ENCODE assay signal across 7 mouse cellular contexts in the genomic region with DNA sequence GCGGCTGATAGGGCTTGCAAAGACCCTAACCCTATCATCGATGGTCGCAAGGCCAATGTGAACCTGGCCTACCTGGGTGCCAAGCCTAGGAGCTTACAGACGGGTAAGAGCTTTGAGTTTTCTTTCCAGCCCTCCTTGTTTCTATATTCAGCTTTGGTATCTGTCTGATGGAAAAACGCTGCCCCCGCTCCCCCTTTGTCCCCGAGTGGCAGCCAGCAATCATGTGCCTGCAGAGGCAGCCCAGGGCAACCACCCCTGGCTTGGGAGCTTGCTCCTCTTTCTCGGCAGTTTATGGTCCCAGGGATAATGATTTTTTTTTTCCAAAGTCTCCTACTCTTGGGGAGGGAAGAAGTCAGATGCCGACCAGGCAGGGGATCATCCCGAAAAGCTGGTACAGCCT. TPM values are rescaled to one million over a fixed set of nuclear protein-coding genes. Genes with fewer than 3 reads are reported as not detected.
DNase-seq lines count a peak whose midpoint lies in the region; ATAC-seq and TF ChIP-seq lines count a peak whose summit lies in the region.

No protein-coding gene starts in this region.

- H3K27me3 ChIP-seq in C2C12 (ENCODE audit: control insufficient read depth, insufficient read depth, insufficient read length) = no peaks in the 10 kb centered on the region
- peaks cover 6% of the 10 kb centered on the region for H3K27me3 ChIP-seq in CH12.LX (replicated peaks)
- H3K27me3 ChIP-seq in heart, embryonic 11.5 days (ENCODE audit: control insufficient read depth, insufficient read depth, low read length) = 0 out of 2 replicates have a peak, but pooled peaks cover 3% of the 10 kb centered on the region
- no peaks in the 10 kb centered on the region; the same call in 1 of the 2 replicates for H3K27me3 ChIP-seq in liver, embryonic 11.5 days (replicated peaks; ENCODE audit: control insufficient read depth, insufficient read depth, low read length)

- DNase-seq in CH12.LX (ENCODE audit: extremely low read depth) = no peak
- no peak for DNase-seq in liver, embryonic 11.5 days (ENCODE audit: low spot score)
- no peak for DNase-seq in retina, embryonic 14.5 days (ENCODE audit: low spot score)
- DNase-seq in ovary, postnatal 10 days (ENCODE audit: low spot score) = no peak
- no peak for DNase-seq in cerebellum, adult 11-12 months

- no peak for ATAC-seq in heart, embryonic 11.5 days (replicated peaks; ENCODE audit: insufficient number of reproducible peaks, low FRiP score, low TSS enrichment)
- no peak for ATAC-seq in liver, embryonic 11.5 days (replicated peaks; ENCODE audit: low FRiP score)

- TF ChIP-seq CTCF in C2C12 (IDR thresholded peaks at IDR 0.05; ENCODE audit: control insufficient read depth, insufficient read depth, insufficient read length) = no peak
- no peak for TF ChIP-seq CTCF in CH12.LX (conservative IDR thresholded peaks at IDR 0.05 in 1 of 2, IDR thresholded peaks at IDR 0.05 in 1 of 2; ENCODE audit: low read depth in 2 of 2, low read length in 2 of 2)

- peaks cover 12% of the 10 kb centered on the region for H3K36me3 ChIP-seq in C2C12 (ENCODE audit: control insufficient read depth, insufficient read depth)
- peaks cover 19 to 49% of the 10 kb centered on the region in 2 experiments for H3K36me3 ChIP-seq in CH12.LX (replicated peaks in 1 of 2; ENCODE audit: control insufficient read depth in 1 of 2, insufficient read depth in 1 of 2, low read length in 1 of 2)
- H3K36me3 ChIP-seq in heart, embryonic 11.5 days (ENCODE audit: control insufficient read depth, insufficient read depth, low read length) = 0 out of 2 replicates have a peak, but pooled peaks cover 4% of the 10 kb centered on the region
- peaks cover 45% of the 10 kb centered on the region for H3K36me3 ChIP-seq in liver, embryonic 11.5 days (ENCODE audit: control insufficient read depth, insufficient read depth, low read length)

- peaks cover 5% of the 10 kb centered on the region for H3K79me3 ChIP-seq in C2C12 (ENCODE audit: low read depth)

- dilution Hi-C loops in CH12.LX (cut with MboI; ENCODE audit: extremely low pct_ligation_motif_present, extremely low pct_unique_long_range_greater_than_20kb, low sequenced_read_pairs) = no loop called here

- H3K27ac ChIP-seq in CH12.LX (ENCODE audit: insufficient read depth, low read depth) = no peak overlapping the region
- H3K27ac ChIP-seq in heart, embryonic 11.5 days (ENCODE audit: low read depth, low read length) = peak overlapping the region; percentile 79
- peak overlapping the region; percentile 75 for H3K27ac ChIP-seq in liver, embryonic 11.5 days (ENCODE audit: low read depth, low read length)

- peak overlapping the region; percentile 62 for H3K9ac ChIP-seq in CH12.LX (ENCODE audit: insufficient read depth, low read depth)
- peak overlapping the region; percentile 88 for H3K9ac ChIP-seq in heart, embryonic 11.5 days (ENCODE audit: low read depth, low read length)
- H3K9ac ChIP-seq in liver, embryonic 11.5 days (ENCODE audit: low read depth, low read length) = peak overlapping the region; percentile 92

- H3K4me1 ChIP-seq in CH12.LX (ENCODE audit: control insufficient read depth in 1 of 2, insufficient read depth in 2 of 2) = peaks cover 64 to 84% of the 10 kb centered on the region in 2 experiments
- peaks cover 73% of the 10 kb centered on the region for H3K4me1 ChIP-seq in heart, embryonic 11.5 days (ENCODE audit: control insufficient read depth, insufficient read depth, low read length)
- H3K4me1 ChIP-seq in liver, embryonic 11.5 days (replicated peaks; ENCODE audit: control insufficient read depth, insufficient read depth, low read length) = peaks cover 75% of the 10 kb centered on the region

- peak overlapping the region; percentile 60 for H3ac ChIP-seq in C2C12 (ENCODE audit: control insufficient read depth, insufficient read length, low read depth)

- TF ChIP-seq POLR2A in CH12.LX (IDR thresholded peaks at IDR 0.05; ENCODE audit: low read depth, low read length) = no peak

- H3K79me2 ChIP-seq in C2C12 (ENCODE audit: control insufficient read depth, insufficient read depth) (peaks cover 42% of the 10 kb centered on the region), CH12.LX (replicated peaks; ENCODE audit: control insufficient read depth, extremely low read depth, insufficient read depth, poor library complexity, severe bottlenecking) (peaks cover 21% of the 10 kb centered on the region)

- no peak for TF ChIP-seq RAD21 in CH12.LX (IDR thresholded peaks at IDR 0.05; ENCODE audit: low read depth, low read length)

- peak overlapping the region; percentile 70 for H3K4me2 ChIP-seq in CH12.LX (ENCODE audit: insufficient read depth, low read depth, poor library complexity, severe bottlenecking)
- H3K4me2 ChIP-seq in heart, embryonic 11.5 days = peak overlapping the region; percentile 85
- H3K4me2 ChIP-seq in liver, embryonic 11.5 days = peak overlapping the region; percentile 93

- no peaks in the 10 kb centered on the region for H3K9me3 ChIP-seq in CH12.LX (replicated peaks; ENCODE audit: low read length)
- H3K9me3 ChIP-seq in heart, embryonic 11.5 days (replicated peaks; ENCODE audit: control insufficient read depth, low read length) = no peaks in the 10 kb centered on the region
- no peaks in the 10 kb centered on the region for H3K9me3 ChIP-seq in liver, embryonic 11.5 days (ENCODE audit: control insufficient read depth, low read length)

- in situ Hi-C loops in CH12.LX (cut with MboI; ENCODE audit: low pct_ligation_motif_present, low pct_unique_long_range_greater_than_20kb, low sequenced_read_pairs) = loop anchor here (25.0 kb wide), 1 partner anchor 139 kb away; the partner anchor contains the start of gene Pck1

- H3K4me3 ChIP-seq in C2C12 (ENCODE audit: insufficient read depth, poor library complexity, severe bottlenecking) = peak overlapping the region; percentile 80
- H3K4me3 ChIP-seq in CH12.LX (replicated peaks in 1 of 3; ENCODE audit: low read depth in 2 of 3, low read length in 2 of 3, poor library complexity in 1 of 3) = peak overlapping the region; percentile 72 to 87 (median 79)
- peak overlapping the region; percentile 83 for H3K4me3 ChIP-seq in heart, embryonic 11.5 days (ENCODE audit: low read depth, low read length)
- H3K4me3 ChIP-seq in liver, embryonic 11.5 days (ENCODE audit: low read depth, low read length) = peak overlapping the region; percentile 94

- 21% methylated on average over 10 of the region's 10 CpGs for WGBS in heart, embryonic 11.5 days (ENCODE audit: insufficient replicate concordance)
- WGBS in liver, embryonic 11.5 days = 19% methylated on average over 10 of the region's 10 CpGs

- TF ChIP-seq EP300 in CH12.LX (IDR thresholded peaks at IDR 0.05; ENCODE audit: low read length) = no peak

TF ChIP-seq in C2C12, 6 proteins besides CTCF, POLR2A, EP300 and RAD21:
- no peak for TF ChIP-seq USF1 (IDR thresholded peaks at IDR 0.05; ENCODE audit: low read depth)
- TF ChIP-seq FOSL1 (IDR thresholded peaks at IDR 0.05; ENCODE audit: insufficient read depth, low read length, poor library complexity, severe bottlenecking) = no peak
- TF ChIP-seq CEBPB (IDR thresholded peaks at IDR 0.05; ENCODE audit: low read depth) = no peak
- TF ChIP-seq MYOG (IDR thresholded peaks at IDR 0.05; ENCODE audit: control insufficient read depth, extremely low read depth, insufficient read length) = no peak
- no peak for TF ChIP-seq MYOD1 (IDR thresholded peaks at IDR 0.05; ENCODE audit: control insufficient read depth, insufficient read length, low read depth)

TF ChIP-seq in CH12.LX, 34 proteins besides CTCF, POLR2A, EP300 and RAD21:
- TF ChIP-seq SMC3 (IDR thresholded peaks at IDR 0.05; ENCODE audit: low read depth, low read length) = no peak

RNA-seq across cellular contexts. Expression of gene Rbm38, which starts 2.5 kb away (rescaled TPM):
- 31.3 TPM for polyA plus RNA-seq in C2C12 (2012; fragmentation: generic; extraction: Trizol)
- 19.4 and 20.7 TPM in 2 replicates for total RNA-seq in CH12.LX (2012; rRNA removed)
- total RNA-seq in CH12.LX (2014; rRNA removed) = 11.3 and 14.4 TPM in 2 replicates
- 83.9 and 85.4 TPM in 2 replicates for polyA plus RNA-seq in CH12.LX (2012; ENCODE audit: insufficient read length, low read depth)
- polyA plus RNA-seq in heart, embryonic 11.5 days (2014; fragmentation: Nextera tagmentation; extraction: Ambion mirVana) = 161 and 169 TPM in 2 replicates
- 209 and 222 TPM in 2 replicates for polyA plus RNA-seq in liver, embryonic 11.5 days (2014; fragmentation: Nextera tagmentation; extraction: Ambion mirVana)

RNA-seq across cellular contexts. Expression of gene Rae1, which starts 22.9 kb away (rescaled TPM):
- polyA plus RNA-seq in C2C12 (2012; fragmentation: generic; extraction: Trizol) = 83.7 TPM
- total RNA-seq in CH12.LX (2012; rRNA removed) = 86.3 and 97.7 TPM in 2 replicates
- 114 and 115 TPM in 2 replicates for total RNA-seq in CH12.LX (2014; rRNA removed)
- polyA plus RNA-seq in CH12.LX (2012; ENCODE audit: insufficient read length, low read depth) = 86.1 and 95.0 TPM in 2 replicates
- polyA plus RNA-seq in heart, embryonic 11.5 days (2014; fragmentation: Nextera tagmentation; extraction: Ambion mirVana) = 114 and 118 TPM in 2 replicates
- 172 and 181 TPM in 2 replicates for polyA plus RNA-seq in liver, embryonic 11.5 days (2014; fragmentation: Nextera tagmentation; extraction: Ambion mirVana)

RNA-seq across cellular contexts. Expression of gene Spo11, which starts 45.3 kb away (rescaled TPM):
- polyA plus RNA-seq in C2C12 (2012; fragmentation: generic; extraction: Trizol) (not detected), CH12.LX (2012; ENCODE audit: insufficient read length, low read depth) (0.08 and 0.16 TPM in 2 replicates)
- total RNA-seq in CH12.LX (2012; rRNA removed) (0.13 and 0.34 TPM in 2 replicates), CH12.LX (2014; rRNA removed) (not detected in 2 replicates)
- 0.17 and 0.19 TPM in 2 replicates for polyA plus RNA-seq in heart, embryonic 11.5 days (2014; fragmentation: Nextera tagmentation; extraction: Ambion mirVana)
- 0.13 TPM in 1 of 2 replicates, not detected in the other for polyA plus RNA-seq in liver, embryonic 11.5 days (2014; fragmentation: Nextera tagmentation; extraction: Ambion mirVana)
